Mouse (Mus musculus) ES-Bruce4 (cell line): ENCODE results near the gene D430041D05Rik. TPM values are rescaled to one million over a fixed set of nuclear protein-coding genes. Genes with fewer than 3 reads are reported as not detected.

Experiments used
- H3K27ac ChIP-seq: 2 replicates; pipeline ENCODE4 v1.5.1; 2012; ENCODE audit warnings: low read length, inconsistent platforms; ENCODE audit not compliant: insufficient read depth
- H3K27me3 ChIP-seq: 2 replicates; pipeline ENCODE4 v1.6.1; 2012; ENCODE audit warnings: mild to moderate bottlenecking, low read length, inconsistent platforms; ENCODE audit not compliant: control insufficient read depth, poor library complexity, insufficient read depth, severe bottlenecking
- H3K36me3 ChIP-seq: 2 replicates; pipeline ENCODE4 v1.6.1; 2012; ENCODE audit warnings: inconsistent platforms, mild to moderate bottlenecking, low read length, moderate library complexity; ENCODE audit not compliant: control insufficient read depth, poor library complexity, insufficient read depth, severe bottlenecking
- H3K4me1 ChIP-seq: one replicate; pipeline ENCODE4 v1.8.1; 2011; ENCODE audit warnings: low read length; ENCODE audit not compliant: control insufficient read depth, insufficient read depth
- H3K4me3 ChIP-seq: 2 replicates; pipeline ENCODE4 v1.5.1; 2011; ENCODE audit warnings: low read depth, mild to moderate bottlenecking, low read length
- H3K9ac ChIP-seq: 2 replicates; pipeline ENCODE4 v1.6.1; 2012; ENCODE audit warnings: low read depth, mild to moderate bottlenecking, inconsistent platforms; ENCODE audit not compliant: poor library complexity, severe bottlenecking
- H3K9me3 ChIP-seq: replicated peaks from 2 replicates; pipeline ENCODE4 v1.6.1; 2012; ENCODE audit warnings: mild to moderate bottlenecking, low read length, inconsistent platforms; ENCODE audit not compliant: control insufficient read depth, poor library complexity, insufficient read depth, severe bottlenecking
- CTCF ChIP-seq: IDR thresholded peaks from one replicate; pipeline ENCODE4 v1.8.1; 2011; ENCODE audit warnings: low read depth, low read length
- EP300 ChIP-seq: IDR thresholded peaks from 2 replicates; pipeline ENCODE4 v1.6.1; 2011; ENCODE audit warnings: low read depth, low read length; ENCODE audit not compliant: insufficient read depth
- POLR2A ChIP-seq: IDR thresholded peaks from one replicate; pipeline ENCODE4 v1.8.1; 2011; ENCODE audit warnings: low read length; ENCODE audit not compliant: insufficient read depth
- polyA plus RNA-seq: library from polyadenylated mRNA; stranded (reverse); fragments of >200 nt; gene quantifications from 2 replicates; pipeline ENCODE4 v1.2.4, GENCODE M21; 2011; ENCODE audit warnings: low read depth; ENCODE audit not compliant: missing spikeins, insufficient read depth, insufficient read length

D430041D05Rik gene
- polyA plus RNA-seq, 1 experiment = 0.10 TPM

- H3K4me3 ChIP-seq = no peak overlapping the region
- no peaks in the 10 kb centered on the region for H3K4me1 ChIP-seq
- H3K27me3 ChIP-seq = no peaks in the 10 kb centered on the region; the same call in 1 of the 2 replicates
- TF ChIP-seq EP300 = no peak
- TF ChIP-seq POLR2A = no peak
- TF ChIP-seq CTCF = no peak
- H3K9ac ChIP-seq = no peak overlapping the region
- no peak overlapping the region for H3K27ac ChIP-seq
- no peaks in the 10 kb centered on the region for H3K9me3 ChIP-seq
- no peaks in the 10 kb centered on the region for H3K36me3 ChIP-seq
These were observed 91.4 kb downstream of the D430041D05Rik start for GRCm38 (mm10) chr2:104319443-104319842.

- H3K27ac ChIP-seq = no peak overlapping the region
- H3K9me3 ChIP-seq = no peaks in the 10 kb centered on the region
- no peak overlapping the region for H3K9ac ChIP-seq
- H3K27me3 ChIP-seq = no peaks in the 10 kb centered on the region
- no peaks in the 10 kb centered on the region for H3K4me1 ChIP-seq
- H3K36me3 ChIP-seq = no peaks in the 10 kb centered on the region
- TF ChIP-seq POLR2A (no peak), CTCF (no peak), EP300 (no peak)
- no peak overlapping the region for H3K4me3 ChIP-seq
These were observed 91.9 kb downstream of the D430041D05Rik start for GRCm38 (mm10) chr2:104318881-104319280.

DNA sequence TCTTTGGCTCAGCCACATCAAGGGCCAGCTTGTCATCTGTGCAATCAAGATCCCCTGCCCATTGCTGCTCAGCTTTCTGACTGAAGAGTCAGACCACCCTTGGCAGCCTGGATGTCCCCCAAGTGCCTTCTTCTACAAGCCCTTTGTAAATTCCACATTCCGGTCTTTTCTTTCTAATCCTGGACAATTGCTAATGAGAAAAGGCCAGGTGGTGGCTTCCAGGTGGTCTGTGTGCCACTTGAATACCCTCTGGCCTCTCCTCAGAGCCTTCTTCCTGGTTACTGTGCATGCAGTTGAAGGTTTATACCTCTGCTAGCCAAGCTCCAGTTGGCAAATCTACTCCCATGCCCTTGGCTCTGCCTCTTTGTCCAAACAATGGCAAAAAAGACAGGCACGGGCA, 92.6 kb downstream of the D430041D05Rik start:
- no peaks in the 10 kb centered on the region for H3K27me3 ChIP-seq
- no peak for TF ChIP-seq CTCF
- no peak for TF ChIP-seq POLR2A
- TF ChIP-seq EP300 = no peak
- no peak overlapping the region for H3K27ac ChIP-seq
- H3K4me1 ChIP-seq = no peaks in the 10 kb centered on the region
- no peak overlapping the region for H3K4me3 ChIP-seq
- H3K36me3 ChIP-seq = no peaks in the 10 kb centered on the region
- H3K9ac ChIP-seq = no peak overlapping the region
- no peaks in the 10 kb centered on the region for H3K9me3 ChIP-seq

DNA sequence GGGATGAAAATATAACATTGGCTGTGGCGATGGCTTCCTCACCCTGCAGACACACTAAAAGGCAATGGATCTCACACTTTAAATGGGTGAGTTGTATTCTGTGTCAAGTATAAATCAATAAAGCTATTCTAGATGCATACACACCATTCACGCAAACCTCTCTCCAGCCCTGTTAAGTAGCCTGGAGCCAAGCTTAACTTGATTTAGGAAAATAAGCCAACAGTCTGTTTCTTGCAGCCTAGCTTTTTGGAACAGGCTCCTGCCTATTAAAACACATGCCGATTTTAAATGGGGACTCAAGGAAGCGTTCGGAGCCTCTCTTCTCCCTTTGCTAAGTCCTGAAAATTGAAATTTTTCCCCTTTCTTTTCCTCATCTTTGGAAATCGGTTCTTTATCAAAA, 93.2 kb downstream of the D430041D05Rik start:
- TF ChIP-seq POLR2A = no peak
- TF ChIP-seq CTCF = no peak
- no peak for TF ChIP-seq EP300

DNA sequence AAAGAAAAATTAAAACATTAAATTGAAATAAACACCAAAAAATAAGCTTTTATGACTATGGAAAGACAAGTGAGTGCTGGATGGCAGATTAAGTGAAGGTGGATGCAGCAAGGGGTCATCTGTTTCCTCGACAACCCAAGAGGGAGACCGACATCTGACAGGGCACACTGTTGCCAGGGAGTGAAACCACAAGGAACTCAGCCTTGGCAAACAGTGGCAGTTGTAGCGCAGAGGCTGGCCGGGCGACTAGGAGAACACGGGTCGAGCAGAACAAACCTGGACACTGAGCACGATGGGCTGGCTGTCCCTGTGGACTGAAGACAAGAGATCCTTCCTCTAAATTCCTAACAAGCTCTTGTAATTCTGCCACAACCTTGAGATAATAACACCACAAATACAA, 94.3 kb downstream of the D430041D05Rik start:
- TF ChIP-seq POLR2A (no peak), CTCF (no peak), EP300 (no peak)
- no peaks in the 10 kb centered on the region for H3K36me3 ChIP-seq
- H3K9me3 ChIP-seq = 0 out of 2 replicates have a peak, but pooled peaks cover 5% of the 10 kb centered on the region
- H3K27me3 ChIP-seq = no peaks in the 10 kb centered on the region
- no peaks in the 10 kb centered on the region for H3K4me1 ChIP-seq
- no peak overlapping the region for H3K27ac ChIP-seq
- no peak overlapping the region for H3K4me3 ChIP-seq
- no peak overlapping the region for H3K9ac ChIP-seq

More for the DNA sequence above, 93.2 kb downstream of the D430041D05Rik start:
- H3K9ac ChIP-seq = no peak overlapping the region
- H3K9me3 ChIP-seq = 0 out of 2 replicates have a peak, but pooled peaks cover 3% of the 10 kb centered on the region
- no peaks in the 10 kb centered on the region for H3K27me3 ChIP-seq
- H3K4me1 ChIP-seq = no peaks in the 10 kb centered on the region
- H3K27ac ChIP-seq = no peak overlapping the region
- H3K36me3 ChIP-seq = no peaks in the 10 kb centered on the region
- H3K4me3 ChIP-seq = no peak overlapping the region

GRCm38 (mm10) chr2:104313246-104313645, 97.6 kb downstream of the D430041D05Rik start:
- 0 out of 2 replicates have a peak, but pooled peaks cover 5% of the 10 kb centered on the region for H3K9me3 ChIP-seq
- H3K4me1 ChIP-seq = no peaks in the 10 kb centered on the region
- no peaks in the 10 kb centered on the region for H3K36me3 ChIP-seq
- TF ChIP-seq EP300 = no peak
- no peak for TF ChIP-seq CTCF
- TF ChIP-seq POLR2A = no peak
- no peaks in the 10 kb centered on the region for H3K27me3 ChIP-seq
- H3K4me3 ChIP-seq = no peak overlapping the region
- H3K27ac ChIP-seq = no peak overlapping the region
- H3K9ac ChIP-seq = no peak overlapping the region

- Histone ChIP-seq H3K4me3 (no peak overlapping the region), H3K36me3 (no peaks in the 10 kb centered on the region), H3K9ac (no peak overlapping the region), H3K4me1 (no peaks in the 10 kb centered on the region), H3K27ac (no peak overlapping the region), H3K27me3 (no peaks in the 10 kb centered on the region), H3K9me3 (no peaks in the 10 kb centered on the region)
- TF ChIP-seq EP300 = no peak
- no peak for TF ChIP-seq CTCF
- no peak for TF ChIP-seq POLR2A
These were observed 103.7 kb downstream of the D430041D05Rik start for GRCm38 (mm10) chr2:104307102-104307501.
